Mouse (Mus musculus): Measurements from ENCODE around the gene Gm49355.

DNA sequence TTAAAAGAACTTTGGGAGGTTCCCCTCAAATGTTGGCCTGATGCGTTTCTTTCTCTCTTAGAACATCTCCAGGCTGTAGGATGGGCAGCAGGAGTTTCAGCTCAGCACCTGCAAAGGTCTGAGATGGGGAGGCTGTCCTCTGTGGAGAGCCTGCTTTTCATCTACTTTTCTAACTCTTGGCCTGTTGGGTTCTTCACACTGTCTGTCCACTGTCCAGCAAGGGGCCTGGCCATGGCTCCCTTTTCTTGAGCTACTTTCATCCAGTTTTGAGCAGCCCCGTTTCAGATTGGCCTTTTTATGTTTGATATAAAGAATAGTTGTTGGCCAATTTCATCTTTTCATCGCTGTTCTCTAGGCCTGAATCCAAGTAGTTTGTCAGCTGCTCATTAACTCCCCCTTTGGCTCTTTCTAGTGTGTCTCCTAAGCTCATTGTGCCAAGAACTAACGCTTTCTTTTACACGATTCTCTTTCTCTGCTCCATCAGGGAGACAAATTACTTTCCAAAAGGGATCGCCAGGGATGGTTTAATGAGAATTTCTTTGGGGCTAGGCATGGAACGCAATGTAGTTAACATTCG is 53.7 kb downstream of the Gm49355 start:
- TF ChIP-seq POLR2A (IDR thresholded peaks at IDR 0.05; ENCODE audit: insufficient read depth, low read depth, low read length) (no peak), EP300 (IDR thresholded peaks at IDR 0.05; ENCODE audit: insufficient read depth, low read depth, low read length) (no peak)

Data from heart, adult 2 months (tissue).